Mouse (Mus musculus) stomach, embryonic 16.5 days (tissue): ENCODE results near the gene Slc10a7. TPM values are rescaled to one million over a fixed set of nuclear protein-coding genes. Genes with fewer than 3 reads are reported as not detected.
"Not testable (repeated sequence)": the region's sequence is repeated elsewhere in the genome, so short reads cannot be mapped to it uniquely, and the experiment has no call there.

ENCODE experiments used
- ATAC-seq: fragments of 200-750 bp; cut with Nextera tagmentation; 2 replicates; pipeline ENCODE4 v1.8.0; 2017; ENCODE audit warnings: moderate number of reproducible peaks, moderate TSS enrichment; ENCODE audit not compliant: insufficient read depth, low FRiP score
- H3K27ac ChIP-seq: fragments of 300-500 bp; sonication (generic); 2 replicates; pipeline ENCODE4 v1.5.1; 2014; ENCODE audit warnings: low read length
- H3K27me3 ChIP-seq: fragments of 300-500 bp; sonication (generic); 2 replicates; pipeline ENCODE4 v1.6.1; 2014; ENCODE audit warnings: low read length, control low read depth, mixed read lengths; ENCODE audit not compliant: control insufficient read depth, insufficient read depth
- H3K36me3 ChIP-seq: fragments of 300-500 bp; sonication (generic); 2 replicates; pipeline ENCODE4 v1.6.1; 2014; ENCODE audit warnings: low read length; ENCODE audit not compliant: control insufficient read depth, insufficient read depth
- H3K4me1 ChIP-seq: fragments of 300-500 bp; sonication (generic); 2 replicates; pipeline ENCODE4 v1.6.1; 2014; ENCODE audit warnings: low read length, control low read depth, mixed read lengths; ENCODE audit not compliant: control insufficient read depth, insufficient read depth
- H3K4me2 ChIP-seq: fragments of 300-500 bp; sonication (generic); 2 replicates; pipeline ENCODE4 v1.6.1; 2014; ENCODE audit warnings: low read depth, low read length, mixed read lengths
- H3K4me3 ChIP-seq: fragments of 300-500 bp; sonication (generic); replicated peaks from 2 replicates; pipeline ENCODE4 v1.5.1; 2014; ENCODE audit warnings: mild to moderate bottlenecking, low read length
- H3K9ac ChIP-seq: fragments of 300-500 bp; sonication (generic); 2 replicates; pipeline ENCODE4 v1.6.1; 2014; ENCODE audit warnings: low read length
- H3K9me3 ChIP-seq: fragments of 300-500 bp; sonication (generic); replicated peaks from 2 replicates; pipeline ENCODE4 v1.6.1; 2016; ENCODE audit warnings: low read length, control low read depth; ENCODE audit not compliant: control insufficient read depth
- WGBS: fragments of 180-500 bp; shearing (Covaris S2); extraction: QIAGEN DNeasy Blood & Tissue Kit; methylation state at CpG from one replicate; pipeline ENCODE4 v1.1.7; 2014; 5-methylcytosine and 5-hydroxymethylcytosine counted together
- polyA plus RNA-seq: library from polyadenylated mRNA; unstranded; fragments of >200 nt; fragmentation: Nextera tagmentation; extraction: Ambion mirVana; gene quantifications from 2 replicates; pipeline ENCODE4 v1.2.1, GENCODE M21; 2015

Gene Slc10a7
- polyA plus RNA-seq, 1 experiment from 2014 or later: 20.8 TPM

- Histone ChIP-seq H3K4me3 (no peak overlapping the region), H3K36me3 (no peaks in the 10 kb centered on the region), H3K4me2 (no peak overlapping the region), H3K27me3 (no peaks in the 10 kb centered on the region), H3K9ac (no peak overlapping the region), H3K9me3 (no peaks in the 10 kb centered on the region), H3K4me1 (0 out of 2 replicates have a peak, but pooled peaks cover 4% of the 10 kb centered on the region), H3K27ac (no peak overlapping the region)
- ATAC-seq: no peak
- WGBS: 86% methylated on average over 3 of the region's 3 CpGs
These were observed 28.6 kb downstream of the Slc10a7 start for GRCm38 (mm10) chr8:78537795-78538194.

DNA sequence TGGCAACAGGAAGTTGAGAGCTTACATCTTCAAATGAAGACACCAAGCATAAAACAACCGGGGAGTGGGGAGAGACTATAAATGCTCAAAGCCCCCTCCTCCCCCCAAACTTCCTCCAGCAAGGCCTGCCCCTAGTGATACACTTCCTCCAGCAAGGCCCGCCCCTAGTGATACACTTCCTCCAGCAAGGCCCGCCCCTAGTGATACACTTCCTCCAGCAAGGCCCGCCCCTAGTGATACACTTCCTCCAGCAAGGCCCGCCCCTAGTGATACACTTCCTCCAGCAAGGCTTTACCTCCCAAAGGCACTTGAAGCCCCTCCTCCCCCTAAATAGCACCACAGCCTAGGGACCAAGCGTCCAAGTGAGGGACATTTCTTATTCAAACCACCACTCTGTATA, 33.5 kb downstream of the Slc10a7 start:
- not testable (repeated sequence) for H3K27me3 ChIP-seq, H3K9me3 ChIP-seq, H3K27ac ChIP-seq, H3K4me1 ChIP-seq, H3K36me3 ChIP-seq, H3K9ac ChIP-seq, H3K4me2 ChIP-seq, H3K4me3 ChIP-seq, ATAC-seq
- 83% methylated on average over 3 of the region's 6 CpGs for WGBS

DNA sequence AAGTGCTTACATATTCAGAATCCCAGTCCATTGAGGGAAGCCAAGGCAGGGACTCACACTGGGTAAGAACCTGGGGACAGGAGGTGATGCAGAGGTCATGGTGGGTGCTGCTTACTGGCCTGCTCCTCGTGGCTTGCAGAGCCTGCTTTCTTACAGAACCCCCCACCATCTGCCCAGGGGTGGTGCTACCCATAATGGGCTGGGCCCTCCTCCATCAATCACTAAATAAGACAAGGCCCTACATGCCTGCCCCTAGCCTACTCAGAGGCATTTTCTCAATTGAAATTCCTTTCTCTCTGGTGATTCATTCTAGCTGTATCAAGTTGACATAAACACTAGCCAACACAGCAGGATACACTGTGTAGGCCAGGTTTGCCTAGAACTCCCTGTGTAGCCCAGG, 34.5 kb downstream of the Slc10a7 start:
- no peak overlapping the region for H3K27ac ChIP-seq
- H3K9me3 ChIP-seq: no peaks in the 10 kb centered on the region
- no peak for ATAC-seq
- no peaks in the 10 kb centered on the region for H3K27me3 ChIP-seq
- WGBS: 32% methylated on average over 1 of the region's 1 CpGs
- H3K4me1 ChIP-seq: no peaks in the 10 kb centered on the region
- no peaks in the 10 kb centered on the region for H3K36me3 ChIP-seq
- H3K4me2 ChIP-seq: no peak overlapping the region
- H3K4me3 ChIP-seq: no peak overlapping the region
- H3K9ac ChIP-seq: no peak overlapping the region

- ATAC-seq: no peak
- Histone ChIP-seq H3K27me3 (no peaks in the 10 kb centered on the region), H3K4me3 (no peak overlapping the region), H3K36me3 (no peaks in the 10 kb centered on the region), H3K4me1 (no peaks in the 10 kb centered on the region), H3K4me2 (no peak overlapping the region), H3K9me3 (no peaks in the 10 kb centered on the region), H3K27ac (no peak overlapping the region), H3K9ac (no peak overlapping the region)
- WGBS: 45% methylated on average over 2 of the region's 2 CpGs
These were observed 35.4 kb downstream of the Slc10a7 start for GRCm38 (mm10) chr8:78544545-78544944.

DNA sequence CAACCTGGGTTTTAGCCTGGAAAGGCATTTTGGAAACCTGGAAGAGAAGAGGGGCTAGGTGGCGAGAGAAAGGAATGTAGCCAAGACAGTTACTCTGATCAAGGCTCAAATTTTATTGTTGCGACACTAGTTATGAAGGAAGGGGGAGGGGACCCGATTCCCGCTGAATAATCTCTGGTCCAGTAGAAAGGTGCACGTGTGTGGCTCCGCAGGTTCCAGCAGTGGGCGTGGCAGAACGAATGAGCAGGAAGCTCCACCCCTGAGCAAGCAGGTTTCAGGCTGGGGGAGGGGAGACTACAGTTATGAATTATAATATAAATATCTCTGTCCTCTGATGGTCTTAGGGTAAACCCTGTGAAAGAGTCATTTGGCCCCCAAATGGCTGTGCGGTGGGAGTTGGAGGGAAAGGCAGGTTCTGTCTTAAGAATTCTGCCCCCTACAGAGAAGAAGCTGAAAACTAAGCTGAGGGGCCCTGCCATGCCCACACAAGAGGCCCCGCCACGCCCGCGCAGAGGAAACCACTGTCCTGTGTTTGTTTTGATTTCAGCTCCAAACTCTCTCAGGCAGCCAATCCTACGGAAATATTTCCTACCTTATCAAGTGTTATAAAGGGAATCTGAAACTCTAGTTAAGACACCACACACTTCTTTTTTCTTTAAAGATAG, 36.1 kb downstream of the Slc10a7 start:
- not testable (repeated sequence) for H3K4me3 ChIP-seq, H3K9me3 ChIP-seq, H3K27ac ChIP-seq, H3K9ac ChIP-seq, H3K27me3 ChIP-seq, H3K4me2 ChIP-seq, H3K36me3 ChIP-seq, H3K4me1 ChIP-seq
- 0 out of 2 replicates have a peak, but pooled peaks have one; percentile 50 for ATAC-seq
- WGBS: 38% methylated on average over 8 of the region's 14 CpGs

GRCm38 (mm10) chr8:78549971-78550751, 41.0 kb downstream of the Slc10a7 start:
- peaks cover 4% of the 10 kb centered on the region; the same call in 1 of the 2 replicates for H3K4me1 ChIP-seq
- 48% methylated on average over 10 of the region's 10 CpGs for WGBS
- no peak overlapping the region for H3K4me2 ChIP-seq
- H3K36me3 ChIP-seq: no peaks in the 10 kb centered on the region
- H3K9me3 ChIP-seq: no peaks in the 10 kb centered on the region
- no peak for ATAC-seq
- H3K27ac ChIP-seq: no peak overlapping the region
- no peak overlapping the region for H3K4me3 ChIP-seq
- no peak overlapping the region for H3K9ac ChIP-seq
- no peaks in the 10 kb centered on the region for H3K27me3 ChIP-seq

GRCm38 (mm10) chr8:78550752-78551134, 41.6 kb downstream of the Slc10a7 start:
- H3K4me2 ChIP-seq: no peak overlapping the region
- 80% methylated on average over 2 of the region's 2 CpGs for WGBS
- no peak overlapping the region for H3K27ac ChIP-seq
- H3K36me3 ChIP-seq: no peaks in the 10 kb centered on the region
- no peak overlapping the region for H3K4me3 ChIP-seq
- H3K4me1 ChIP-seq: peaks cover 4% of the 10 kb centered on the region; the same call in 1 of the 2 replicates
- no peaks in the 10 kb centered on the region for H3K9me3 ChIP-seq
- no peak overlapping the region for H3K9ac ChIP-seq
- H3K27me3 ChIP-seq: no peaks in the 10 kb centered on the region
- no peak for ATAC-seq

- no peak overlapping the region for H3K27ac ChIP-seq
- no peaks in the 10 kb centered on the region for H3K27me3 ChIP-seq
- no peak for ATAC-seq
- H3K9me3 ChIP-seq: no peaks in the 10 kb centered on the region
- H3K4me2 ChIP-seq: no peak overlapping the region
- H3K4me3 ChIP-seq: no peak overlapping the region
- H3K4me1 ChIP-seq: no peaks in the 10 kb centered on the region
- no peaks in the 10 kb centered on the region for H3K36me3 ChIP-seq
- no peak overlapping the region for H3K9ac ChIP-seq
- WGBS: 86% methylated on average over 4 of the region's 4 CpGs
These were observed 46.7 kb downstream of the Slc10a7 start for GRCm38 (mm10) chr8:78555817-78556216.

GRCm38 (mm10) chr8:78556773-78557434, 47.8 kb downstream of the Slc10a7 start:
- Histone ChIP-seq H3K27me3 (no peaks in the 10 kb centered on the region), H3K36me3 (no peaks in the 10 kb centered on the region), H3K27ac (no peak overlapping the region), H3K4me1 (no peaks in the 10 kb centered on the region), H3K9me3 (peaks cover 4% of the 10 kb centered on the region; the same call in 1 of the 2 replicates), H3K4me2 (no peak overlapping the region), H3K4me3 (no peak overlapping the region), H3K9ac (no peak overlapping the region)
- WGBS: 77% methylated on average over 11 of the region's 11 CpGs
- ATAC-seq: no peak
